Mouse (Mus musculus): ENCODE measurements around the gene Tcf12. TPM values are rescaled to one million over a fixed set of nuclear protein-coding genes. Genes with fewer than 3 reads are reported as not detected.

The Tcf12 gene
- polyA plus RNA-seq, 1 experiment from 2014 or later = 62.7 TPM

- peak overlapping the region; percentile 27 for H3K4me3 ChIP-seq
- peak overlapping the region; percentile 28; the same call in 1 of the 2 replicates for H3K9ac ChIP-seq (replicated peaks)
- H3K27me3 ChIP-seq = no peaks in the 10 kb centered on the region
- ATAC-seq (replicated peaks) = no peak
- peaks cover 35% of the 10 kb centered on the region for H3K4me1 ChIP-seq
- 0 out of 2 replicates have a peak overlapping the region, but pooled peaks have one; percentile 27 for H3K27ac ChIP-seq (replicated peaks)
- H3K4me2 ChIP-seq (replicated peaks) = peak overlapping the region; percentile 29
- no peaks in the 10 kb centered on the region for H3K36me3 ChIP-seq
- no peaks in the 10 kb centered on the region for H3K9me3 ChIP-seq
- 49% methylated on average over 11 of the region's 11 CpGs for WGBS
Observed at GRCm38 (mm10) chr9:71894246-71894942, 217.3 kb downstream of the Tcf12 start.

- no peak for ATAC-seq (replicated peaks)
- H3K27me3 ChIP-seq = no peaks in the 10 kb centered on the region
- H3K36me3 ChIP-seq = 0 out of 2 replicates have a peak, but pooled peaks cover 1% of the 10 kb centered on the region
- H3K27ac ChIP-seq (replicated peaks) = no peak overlapping the region
- no peaks in the 10 kb centered on the region; the same call in 1 of the 2 replicates for H3K4me1 ChIP-seq
- H3K9me3 ChIP-seq = no peaks in the 10 kb centered on the region
- WGBS = 47% methylated on average over 5 of the region's 5 CpGs
- H3K4me2 ChIP-seq (replicated peaks) = no peak overlapping the region
- H3K4me3 ChIP-seq = no peak overlapping the region
- no peak overlapping the region for H3K9ac ChIP-seq (replicated peaks)
Observed at GRCm38 (mm10) chr9:71888450-71888849, 223.2 kb downstream of the Tcf12 start.

GRCm38 (mm10) chr9:71880629-71881028, 231.0 kb downstream of the Tcf12 start:
- Histone ChIP-seq H3K4me3 (no peak overlapping the region), H3K27me3 (no peaks in the 10 kb centered on the region), H3K4me2 (replicated peaks) (no peak overlapping the region), H3K27ac (replicated peaks) (peak overlapping the region; percentile 9; the same call in 1 of the 2 replicates), H3K4me1 (peaks cover 35% of the 10 kb centered on the region), H3K9me3 (no peaks in the 10 kb centered on the region), H3K9ac (replicated peaks) (no peak overlapping the region), H3K36me3 (peaks cover 11% of the 10 kb centered on the region; the same call in 1 of the 2 replicates)
- WGBS = 9% methylated on average over 1 of the region's 1 CpGs
- no peak for ATAC-seq (replicated peaks)

GRCm38 (mm10) chr9:71879972-71880371, 231.7 kb downstream of the Tcf12 start:
- Histone ChIP-seq H3K9me3 (no peaks in the 10 kb centered on the region), H3K9ac (replicated peaks) (no peak overlapping the region), H3K4me1 (peaks cover 35% of the 10 kb centered on the region), H3K4me2 (replicated peaks) (no peak overlapping the region), H3K4me3 (no peak overlapping the region), H3K36me3 (peaks cover 11% of the 10 kb centered on the region; the same call in 1 of the 2 replicates), H3K27me3 (no peaks in the 10 kb centered on the region), H3K27ac (replicated peaks) (peak overlapping the region; percentile 47; the same call in 1 of the 2 replicates)
- no peak for ATAC-seq (replicated peaks)
- WGBS = 2% methylated on average over 5 of the region's 5 CpGs

GRCm38 (mm10) chr9:71879415-71879814, 232.3 kb downstream of the Tcf12 start:
- H3K4me2 ChIP-seq (replicated peaks) = no peak overlapping the region
- H3K4me1 ChIP-seq = peaks cover 35% of the 10 kb centered on the region
- peak overlapping the region; percentile 35 for H3K27ac ChIP-seq (replicated peaks)
- no peaks in the 10 kb centered on the region for H3K9me3 ChIP-seq
- no peak overlapping the region for H3K9ac ChIP-seq (replicated peaks)
- WGBS = 5% methylated on average over 2 of the region's 2 CpGs
- ATAC-seq (replicated peaks) = peak; percentile 75
- H3K4me3 ChIP-seq = no peak overlapping the region
- H3K27me3 ChIP-seq = no peaks in the 10 kb centered on the region
- H3K36me3 ChIP-seq = peaks cover 13% of the 10 kb centered on the region; the same call in 1 of the 2 replicates

GRCm38 (mm10) chr9:71877867-71878266, 233.8 kb downstream of the Tcf12 start:
- Histone ChIP-seq H3K27ac (replicated peaks) (no peak overlapping the region), H3K4me2 (replicated peaks) (no peak overlapping the region), H3K4me1 (peaks cover 35% of the 10 kb centered on the region), H3K36me3 (peaks cover 13% of the 10 kb centered on the region; the same call in 1 of the 2 replicates), H3K9me3 (no peaks in the 10 kb centered on the region), H3K4me3 (no peak overlapping the region), H3K27me3 (no peaks in the 10 kb centered on the region), H3K9ac (replicated peaks) (no peak overlapping the region)
- 47% methylated on average over 3 of the region's 3 CpGs for WGBS
- ATAC-seq (replicated peaks) = no peak

- Histone ChIP-seq H3K27ac (replicated peaks) (no peak overlapping the region), H3K4me1 (peaks cover 18% of the 10 kb centered on the region), H3K4me3 (no peak overlapping the region), H3K9ac (replicated peaks) (no peak overlapping the region), H3K4me2 (replicated peaks) (no peak overlapping the region), H3K9me3 (no peaks in the 10 kb centered on the region), H3K27me3 (no peaks in the 10 kb centered on the region), H3K36me3 (peaks cover 16% of the 10 kb centered on the region; the same call in 1 of the 2 replicates)
- ATAC-seq (replicated peaks) = no peak
- WGBS = 83% methylated on average over 2 of the region's 2 CpGs
Observed at GRCm38 (mm10) chr9:71874761-71875160, 236.9 kb downstream of the Tcf12 start.

GRCm38 (mm10) chr9:71874035-71874572, 237.6 kb downstream of the Tcf12 start:
- WGBS = 88% methylated on average over 3 of the region's 3 CpGs
- Histone ChIP-seq H3K36me3 (peaks cover 17% of the 10 kb centered on the region; the same call in 1 of the 2 replicates), H3K27me3 (no peaks in the 10 kb centered on the region), H3K4me1 (peaks cover 13% of the 10 kb centered on the region), H3K4me2 (replicated peaks) (no peak overlapping the region), H3K9ac (replicated peaks) (no peak overlapping the region), H3K4me3 (no peak overlapping the region), H3K9me3 (no peaks in the 10 kb centered on the region), H3K27ac (replicated peaks) (no peak overlapping the region)
- no peak for ATAC-seq (replicated peaks)

- Histone ChIP-seq H3K4me2 (replicated peaks) (no peak overlapping the region), H3K27me3 (no peaks in the 10 kb centered on the region), H3K36me3 (peaks cover 11% of the 10 kb centered on the region), H3K4me1 (peaks cover 3% of the 10 kb centered on the region; the same call in 1 of the 2 replicates), H3K9ac (replicated peaks) (no peak overlapping the region), H3K27ac (replicated peaks) (no peak overlapping the region), H3K9me3 (no peaks in the 10 kb centered on the region), H3K4me3 (no peak overlapping the region)
- no peak for ATAC-seq (replicated peaks)
- 81% methylated on average over 7 of the region's 7 CpGs for WGBS
Observed at GRCm38 (mm10) chr9:71863338-71863737, 248.3 kb downstream of the Tcf12 start.

- Histone ChIP-seq H3K9ac (replicated peaks) (no peak overlapping the region), H3K36me3 (peaks cover 18% of the 10 kb centered on the region), H3K9me3 (no peaks in the 10 kb centered on the region), H3K27ac (replicated peaks) (no peak overlapping the region), H3K4me1 (peaks cover 3% of the 10 kb centered on the region; the same call in 1 of the 2 replicates), H3K4me3 (no peak overlapping the region), H3K4me2 (replicated peaks) (no peak overlapping the region), H3K27me3 (no peaks in the 10 kb centered on the region)
- ATAC-seq (replicated peaks) = no peak
- WGBS = 9% methylated on average over 2 of the region's 2 CpGs
Observed at GRCm38 (mm10) chr9:71861629-71862028, 250.0 kb downstream of the Tcf12 start.

- no peak overlapping the region for H3K9ac ChIP-seq (replicated peaks)
- no peak overlapping the region for H3K4me2 ChIP-seq (replicated peaks)
- H3K4me3 ChIP-seq = no peak overlapping the region
- WGBS = 98% methylated on average over 1 of the region's 1 CpGs
- peaks cover 45% of the 10 kb centered on the region for H3K36me3 ChIP-seq
- H3K27me3 ChIP-seq = no peaks in the 10 kb centered on the region
- H3K9me3 ChIP-seq = no peaks in the 10 kb centered on the region
- H3K4me1 ChIP-seq = peaks cover 3% of the 10 kb centered on the region; the same call in 1 of the 2 replicates
- no peak overlapping the region for H3K27ac ChIP-seq (replicated peaks)
- no peak for ATAC-seq (replicated peaks)
Observed at GRCm38 (mm10) chr9:71857926-71858325, 253.7 kb downstream of the Tcf12 start.

GRCm38 (mm10) chr9:71853904-71854303, 257.8 kb downstream of the Tcf12 start:
- Histone ChIP-seq H3K9ac (replicated peaks) (no peak overlapping the region), H3K4me3 (no peak overlapping the region), H3K4me1 (no peaks in the 10 kb centered on the region), H3K36me3 (peaks cover 57% of the 10 kb centered on the region), H3K9me3 (no peaks in the 10 kb centered on the region), H3K27me3 (no peaks in the 10 kb centered on the region), H3K27ac (replicated peaks) (no peak overlapping the region), H3K4me2 (replicated peaks) (no peak overlapping the region)
- whole genome bisulfite sequencing = 92% methylated on average over 3 of the region's 3 CpGs
- ATAC-seq (replicated peaks) = no peak
